Mouse (Mus musculus) stomach, postnatal 0 days (tissue): ENCODE measurements at regions not wholly inside any gene's neighbourhood (a gene's known extent, or its start where the extent isn't known, plus 50 kb on each side); places are given as distances from the start of the nearest gene placed in this dataset.

ENCODE experiments used
- ATAC-seq: fragments of 200-750 bp; cut with Nextera tagmentation; 2 replicates; pipeline ENCODE4 v1.8.0; 2017; ENCODE audit not compliant: low FRiP score, low TSS enrichment
- DNase-seq: peaks from one replicate; pipeline ENCODE4 v3.0.0-alpha.2; 2016; ENCODE audit warnings: low spot score
- H3K27ac ChIP-seq: fragments of 300-500 bp; sonication (generic); replicated peaks from 2 replicates; pipeline ENCODE4 v1.5.1; 2014; ENCODE audit warnings: mild to moderate bottlenecking, control low read depth
- H3K27me3 ChIP-seq: fragments of 300-500 bp; sonication (generic); 2 replicates; pipeline ENCODE4 v1.6.1; 2014; ENCODE audit warnings: low read length; ENCODE audit not compliant: control insufficient read depth, insufficient read depth
- H3K36me3 ChIP-seq: fragments of 300-500 bp; sonication (generic); 2 replicates; pipeline ENCODE4 v1.6.1; 2014; ENCODE audit warnings: low read length, mixed read lengths; ENCODE audit not compliant: control insufficient read depth, insufficient read depth
- H3K4me1 ChIP-seq: fragments of 300-500 bp; sonication (generic); replicated peaks from 2 replicates; pipeline ENCODE4 v1.6.1; 2014; ENCODE audit warnings: antibody characterized with exemption; ENCODE audit not compliant: control insufficient read depth, insufficient read depth
- H3K4me2 ChIP-seq: fragments of 300-500 bp; sonication (generic); replicated peaks from 2 replicates; pipeline ENCODE4 v1.6.1; 2014; ENCODE audit warnings: low read depth, mild to moderate bottlenecking, control low read depth, moderate library complexity
- H3K4me3 ChIP-seq: fragments of 300-500 bp; sonication (generic); 2 replicates; pipeline ENCODE4 v1.5.1; 2014; ENCODE audit warnings: low read depth, low read length, control low read depth
- H3K9ac ChIP-seq: fragments of 300-500 bp; sonication (generic); 2 replicates; pipeline ENCODE4 v1.6.1; 2014; ENCODE audit warnings: mild to moderate bottlenecking, low read length, control low read depth, mixed read lengths
- H3K9me3 ChIP-seq: fragments of 300-500 bp; sonication (generic); 2 replicates; pipeline ENCODE4 v1.6.1; 2016; ENCODE audit warnings: low read length; ENCODE audit not compliant: control insufficient read depth
- CTCF ChIP-seq: IDR thresholded peaks from 2 replicates; pipeline ENCODE4 v1.5.1; 2016; ENCODE audit warnings: antibody characterized with exemption, low read depth, mild to moderate bottlenecking, moderate library complexity
- EP300 ChIP-seq: optimal IDR thresholded peaks from 2 replicates; pipeline ENCODE3; 2016; ENCODE audit warnings: antibody characterized with exemption
- WGBS: fragments of 180-500 bp; shearing (Covaris S2); extraction: QIAGEN DNeasy Blood & Tissue Kit; methylation state at CpG from one replicate; pipeline ENCODE4 v1.1.7; 2014; 5-methylcytosine and 5-hydroxymethylcytosine counted together

DNA sequence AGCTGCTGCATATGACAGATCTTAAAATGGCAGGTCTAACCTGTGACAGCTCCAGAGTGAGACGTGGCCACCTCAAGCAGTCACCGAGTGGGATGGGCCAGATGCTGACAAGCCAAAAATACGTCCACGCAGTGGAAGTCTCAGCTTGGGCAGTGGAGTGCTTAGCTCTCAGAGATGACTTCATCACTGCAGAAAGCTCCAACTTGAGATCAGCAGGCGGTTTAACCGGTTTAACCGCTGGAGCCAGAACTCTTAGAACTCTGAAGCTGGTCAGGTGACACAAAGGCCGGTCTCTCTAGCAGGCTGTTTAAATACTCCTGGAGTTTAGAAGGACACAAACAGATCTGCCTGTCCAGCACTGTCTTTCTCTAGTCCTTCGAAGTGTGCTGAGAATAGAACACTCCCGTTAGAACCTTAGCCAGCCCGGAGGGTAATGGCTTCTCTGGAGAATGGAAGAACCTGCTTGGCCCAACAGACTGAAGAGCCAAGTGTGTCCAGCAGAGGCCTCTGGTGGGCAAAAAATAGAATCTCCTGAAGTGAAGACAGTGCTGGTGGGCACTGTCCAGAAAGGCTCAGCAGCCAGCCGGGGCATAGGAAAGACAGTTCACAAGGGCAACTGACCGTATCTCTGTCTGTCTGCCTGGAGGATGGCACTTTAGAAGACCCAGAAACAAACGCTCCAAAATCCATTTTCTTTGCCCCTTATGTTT lies 57.0 kb upstream of the Fam189a1 start:
- H3K4me3 ChIP-seq: no peak overlapping the region
- no peak overlapping the region for H3K27ac ChIP-seq
- 54% methylated on average over 14 of the region's 14 CpGs for WGBS
- H3K4me2 ChIP-seq: peak overlapping the region; percentile 23; the same call in 1 of the 2 replicates
- ATAC-seq (peak; percentile 94), DNase-seq (peak; percentile 84)
- no peaks in the 10 kb centered on the region for H3K9me3 ChIP-seq
- peak; percentile 62 for TF ChIP-seq CTCF
- TF ChIP-seq EP300: no peak
- H3K9ac ChIP-seq: no peak overlapping the region
- no peaks in the 10 kb centered on the region for H3K4me1 ChIP-seq
- H3K27me3 ChIP-seq: no peaks in the 10 kb centered on the region
- no peaks in the 10 kb centered on the region for H3K36me3 ChIP-seq

GRCm38 (mm10) chr7:65207240-65207639 lies 50.9 kb upstream of the Fam189a1 start:
- Histone ChIP-seq H3K9ac (no peak overlapping the region), H3K4me1 (no peaks in the 10 kb centered on the region), H3K27me3 (no peaks in the 10 kb centered on the region), H3K27ac (no peak overlapping the region), H3K4me2 (no peak overlapping the region), H3K36me3 (no peaks in the 10 kb centered on the region), H3K4me3 (no peak overlapping the region), H3K9me3 (no peaks in the 10 kb centered on the region)
- TF ChIP-seq EP300: no peak
- no peak for TF ChIP-seq CTCF
- peak; percentile 21 for DNase-seq
- 77% methylated on average over 10 of the region's 10 CpGs for WGBS
- peak; percentile 79 for ATAC-seq
